Mouse (Mus musculus) midbrain, postnatal 0 days (tissue): ENCODE data around the gene Mrpl4. TPM values are rescaled to one million over a fixed set of nuclear protein-coding genes. Genes with fewer than 3 reads are reported as not detected.

ENCODE experiments used
- ATAC-seq: fragments of 200-750 bp; cut with Nextera tagmentation; 2 replicates; pipeline ENCODE4 v1.8.0; 2017; ENCODE audit warnings: moderate number of reproducible peaks, mild to moderate bottlenecking, moderate TSS enrichment, moderate library complexity; ENCODE audit not compliant: low FRiP score
- DNase-seq: peaks from one replicate; pipeline ENCODE4 v3.0.0-alpha.2; 2015; ENCODE audit warnings: low spot score
- H3K27ac ChIP-seq: fragments of 300-500 bp; sonication (generic); 2 replicates; pipeline ENCODE4 v1.5.1; 2014; ENCODE audit warnings: low read depth, mild to moderate bottlenecking, low read length, mixed read lengths
- H3K27me3 ChIP-seq: fragments of 300-500 bp; sonication (generic); 2 replicates; pipeline ENCODE4 v1.6.1; 2014; ENCODE audit warnings: low read length, control low read depth, mixed read lengths; ENCODE audit not compliant: insufficient read depth
- H3K36me3 ChIP-seq: fragments of 300-500 bp; sonication (generic); 2 replicates; pipeline ENCODE4 v1.6.1; 2014; ENCODE audit warnings: low read length, control low read depth, mixed read lengths; ENCODE audit not compliant: insufficient read depth
- H3K4me1 ChIP-seq: fragments of 300-500 bp; sonication (generic); 2 replicates; pipeline ENCODE4 v1.6.1; 2014; ENCODE audit warnings: mild to moderate bottlenecking, control low read depth, antibody characterized with exemption, low read length, mixed read lengths; ENCODE audit not compliant: insufficient read depth
- H3K4me2 ChIP-seq: fragments of 300-500 bp; sonication (generic); 2 replicates; pipeline ENCODE4 v1.6.1; 2014; ENCODE audit warnings: low read depth, mild to moderate bottlenecking, low read length, mixed read lengths; ENCODE audit not compliant: poor library complexity, severe bottlenecking
- H3K4me3 ChIP-seq: fragments of 300-500 bp; sonication (generic); 2 replicates; pipeline ENCODE4 v1.5.1; 2014; ENCODE audit warnings: low read depth, mild to moderate bottlenecking, low read length, moderate library complexity
- H3K9ac ChIP-seq: fragments of 300-500 bp; sonication (generic); replicated peaks from 2 replicates; pipeline ENCODE4 v1.6.1; 2014; ENCODE audit warnings: mild to moderate bottlenecking, low read length, moderate library complexity, mixed read lengths; ENCODE audit not compliant: poor library complexity, severe bottlenecking
- H3K9me3 ChIP-seq: fragments of 300-500 bp; sonication (generic); 2 replicates; pipeline ENCODE4 v1.6.1; 2016; ENCODE audit warnings: low read length, control low read depth
- CTCF ChIP-seq: IDR thresholded peaks from 2 replicates; pipeline ENCODE4 v1.5.1; 2016; ENCODE audit warnings: antibody characterized with exemption, mild to moderate bottlenecking
- WGBS: fragments of 180-500 bp; shearing (Covaris S2); extraction: QIAGEN DNeasy Blood & Tissue Kit; methylation state at CpG from one replicate; pipeline ENCODE4 v1.1.7; 2014; 5-methylcytosine and 5-hydroxymethylcytosine counted together
- polyA plus RNA-seq: library from polyadenylated mRNA; unstranded; fragments of >200 nt; fragmentation: Nextera tagmentation; extraction: Ambion mirVana; gene quantifications from 2 replicates; pipeline ENCODE4 v1.2.1, GENCODE M21; 2015
- total RNA-seq: library from RNA; depleted of rRNA; stranded (reverse); fragments of >200 nt; gene quantifications from 2 replicates; pipeline ENCODE4 v1.2.3, GENCODE M21; 2014; rRNA removed

The Mrpl4 gene
- total RNA-seq (62.9 and 80.9 TPM in 2 replicates), polyA plus RNA-seq (105 TPM in 2 replicates)

DNA sequence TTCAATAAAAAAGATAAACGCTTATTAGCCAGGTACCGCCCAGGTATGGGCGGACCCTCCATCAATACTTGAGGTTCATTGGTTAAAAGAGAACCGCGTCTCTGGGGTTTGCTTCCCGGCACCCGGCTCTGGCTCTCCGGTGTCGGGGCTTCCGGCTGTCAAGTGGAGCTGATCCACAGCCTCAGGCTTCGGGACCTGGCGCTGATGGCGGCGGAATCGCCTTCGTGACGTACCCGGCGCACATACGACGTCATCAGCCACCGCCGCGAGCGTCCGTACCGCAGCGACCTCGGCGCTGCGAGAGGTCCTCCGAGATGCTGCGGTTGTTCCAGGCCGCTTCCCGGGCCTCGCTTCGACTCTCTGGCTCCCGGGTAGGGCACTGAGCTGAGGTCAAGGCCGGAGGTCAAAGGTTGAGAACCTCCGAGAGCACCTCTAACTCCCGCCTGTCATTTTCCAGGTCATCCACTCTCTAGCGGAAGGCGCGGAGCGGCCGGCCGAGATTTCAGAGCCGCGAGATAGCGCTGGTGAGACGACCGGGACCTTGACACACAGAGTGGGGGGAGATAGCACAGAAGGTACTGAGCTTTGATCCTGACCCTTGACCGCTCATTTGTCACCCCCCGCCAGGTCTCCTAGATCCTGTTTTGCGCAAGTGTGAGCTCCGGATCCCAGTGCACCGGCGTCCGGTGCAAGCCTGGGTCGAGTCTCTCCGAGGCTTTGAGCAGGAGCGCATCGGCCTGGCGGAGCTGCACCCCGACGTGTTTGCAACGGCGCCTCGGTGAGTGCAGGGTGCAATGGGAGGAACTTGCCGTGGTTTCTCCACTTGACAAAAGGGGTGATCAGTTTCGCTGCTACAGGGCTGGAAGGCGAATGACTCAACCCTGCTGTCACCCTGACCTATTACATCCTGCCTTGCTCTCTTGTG, at the start of gene Mrpl4:
Mrpl4 (plus strand) TSS at position 112 of the 925 bp plus-strand sequence.
- no peaks in the 10 kb centered on the region for H3K27me3 ChIP-seq
- DNase-seq (peak; percentile 92), ATAC-seq (peak; percentile 88)
- peak within 1 kb of the TSS; percentile 79 for H3K4me3 ChIP-seq
- no peaks in the 10 kb centered on the region for H3K4me1 ChIP-seq
- H3K9me3 ChIP-seq, result no peaks in the 10 kb centered on the region
- peaks cover 25% of the 10 kb centered on the region for H3K36me3 ChIP-seq
- WGBS, result under 1% methylated on average over 72 of the region's 72 CpGs
- H3K4me2 ChIP-seq, result peak within 1 kb of the TSS; percentile 77
- peak within 1 kb of the TSS; percentile 78 for H3K27ac ChIP-seq
- TF ChIP-seq CTCF, result peak; percentile 9
- peak within 1 kb of the TSS; percentile 77 for H3K9ac ChIP-seq

DNA sequence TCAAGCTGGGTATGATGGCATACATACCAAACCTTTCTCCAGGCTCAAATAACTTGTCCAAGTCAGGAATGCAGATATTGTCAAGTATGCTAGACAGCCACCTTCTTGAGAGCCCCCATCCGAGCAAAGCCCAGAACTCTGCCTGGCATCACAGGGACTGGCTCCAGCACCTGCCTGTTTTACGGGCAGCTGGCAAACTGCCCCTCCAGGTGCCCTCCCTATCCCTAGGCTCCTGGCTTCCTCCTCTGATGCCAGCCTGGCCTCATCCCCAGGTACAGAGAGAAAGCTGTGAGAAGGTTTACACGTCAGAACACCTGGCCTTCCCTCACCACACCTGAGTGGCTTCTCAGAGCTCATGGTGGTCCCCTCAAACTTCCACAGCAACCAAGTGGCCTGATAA, 45.5 kb upstream of the Mrpl4 start:
- Histone ChIP-seq H3K4me2 (no peak overlapping the region), H3K9ac (no peak overlapping the region), H3K27me3 (no peaks in the 10 kb centered on the region), H3K4me3 (no peak overlapping the region), H3K4me1 (no peaks in the 10 kb centered on the region), H3K36me3 (no peaks in the 10 kb centered on the region), H3K9me3 (no peaks in the 10 kb centered on the region), H3K27ac (no peak overlapping the region)
- 82% methylated on average over 3 of the region's 3 CpGs for WGBS
- TF ChIP-seq CTCF, result no peak
- no peak for ATAC-seq
- no peak for DNase-seq

DNA sequence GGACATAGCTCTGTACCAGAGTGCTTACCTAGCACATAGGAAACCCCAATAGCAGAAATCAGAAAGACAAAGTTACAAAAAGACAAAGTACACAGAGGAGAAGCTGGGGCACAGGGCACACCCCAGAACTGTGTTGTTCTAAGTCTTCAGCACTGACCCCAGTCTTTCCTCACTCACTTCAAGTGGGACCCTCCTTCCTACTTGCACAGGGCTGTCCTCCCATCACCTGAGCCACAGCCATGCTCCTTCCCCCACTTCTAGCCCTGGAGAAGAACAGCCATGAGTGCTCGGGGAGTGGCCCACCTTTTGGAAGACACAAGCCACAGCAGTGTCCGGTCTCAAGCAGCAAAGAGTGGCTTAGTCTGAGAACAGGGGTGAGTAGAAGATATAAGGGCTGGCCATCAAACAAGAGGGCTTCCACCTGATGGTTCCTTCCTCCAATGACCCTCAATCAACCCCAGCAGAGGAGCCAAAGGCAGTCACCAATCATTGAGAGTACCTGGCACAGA, 43.1 kb upstream of the Mrpl4 start, which contains the start of gene Dnmt1:
Dnmt1 (minus strand) TSS at position 459 of the 509 bp plus-strand sequence.
- 87% methylated on average over 2 of the region's 2 CpGs for WGBS
- Histone ChIP-seq H3K36me3 (no peaks in the 10 kb centered on the region), H3K4me1 (no peaks in the 10 kb centered on the region), H3K4me3 (no peak within 1 kb of the TSS), H3K9ac (no peak within 1 kb of the TSS), H3K27me3 (no peaks in the 10 kb centered on the region), H3K27ac (no peak within 1 kb of the TSS), H3K9me3 (no peaks in the 10 kb centered on the region), H3K4me2 (no peak within 1 kb of the TSS)
- ATAC-seq (no peak), DNase-seq (no peak)
- no peak for TF ChIP-seq CTCF

DNA sequence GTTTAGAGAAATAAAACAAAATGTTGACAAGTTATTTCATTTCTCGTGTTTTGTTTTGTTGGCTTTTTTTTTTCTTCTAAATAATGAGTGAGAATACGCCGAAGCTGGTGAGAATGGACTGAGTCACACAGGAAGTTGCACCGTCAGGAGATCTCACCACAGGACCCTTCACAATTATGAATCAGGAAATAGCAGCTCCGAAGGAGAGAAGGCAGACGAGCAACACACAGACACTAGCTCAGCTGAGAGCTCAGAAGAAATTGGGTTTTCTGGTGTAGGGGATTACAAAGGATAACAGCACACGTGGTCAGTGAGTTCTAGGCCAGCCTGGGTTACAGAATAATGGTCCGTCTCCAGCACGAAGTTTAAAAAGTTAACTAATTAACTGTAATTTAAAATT, 41.0 kb upstream of the Mrpl4 start:
- no peak for TF ChIP-seq CTCF
- ATAC-seq (no peak), DNase-seq (no peak)
- Histone ChIP-seq H3K4me1 (no peaks in the 10 kb centered on the region), H3K27ac (no peak overlapping the region), H3K27me3 (no peaks in the 10 kb centered on the region), H3K9ac (no peak overlapping the region), H3K4me3 (no peak overlapping the region), H3K9me3 (no peaks in the 10 kb centered on the region), H3K4me2 (no peak overlapping the region), H3K36me3 (no peaks in the 10 kb centered on the region; the same call in 1 of the 2 replicates)
- WGBS, result 78% methylated on average over 9 of the region's 9 CpGs

DNA sequence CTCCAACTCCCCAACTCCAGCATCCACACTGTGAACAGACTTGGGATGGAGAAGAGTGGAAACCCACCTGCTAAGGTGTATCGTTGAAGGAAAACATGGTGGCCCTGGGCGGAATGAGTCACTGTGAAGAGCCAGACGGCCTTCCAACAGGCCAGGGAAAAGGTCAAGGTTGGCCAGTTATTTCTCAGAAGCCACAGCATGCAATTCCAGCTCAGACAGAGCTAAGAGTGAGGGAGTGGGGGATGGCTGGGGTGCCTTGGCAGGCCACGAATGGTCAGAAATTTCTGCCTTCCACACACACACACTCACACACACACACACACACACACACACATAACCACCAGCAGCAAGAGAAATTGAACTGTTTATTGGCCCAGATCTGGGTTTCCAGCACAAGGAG, 36.9 kb upstream of the Mrpl4 start:
- DNase-seq, result no peak
- H3K4me1 ChIP-seq, result no peaks in the 10 kb centered on the region
- H3K4me2 ChIP-seq, result no peak overlapping the region
- TF ChIP-seq CTCF, result no peak
- no peak overlapping the region for H3K27ac ChIP-seq
- no peaks in the 10 kb centered on the region for H3K27me3 ChIP-seq
- no peak for ATAC-seq
- H3K36me3 ChIP-seq, result peaks cover 12% of the 10 kb centered on the region
- H3K4me3 ChIP-seq, result no peak overlapping the region
- H3K9me3 ChIP-seq, result no peaks in the 10 kb centered on the region
- no peak overlapping the region for H3K9ac ChIP-seq
- 74% methylated on average over 4 of the region's 4 CpGs for WGBS

DNA sequence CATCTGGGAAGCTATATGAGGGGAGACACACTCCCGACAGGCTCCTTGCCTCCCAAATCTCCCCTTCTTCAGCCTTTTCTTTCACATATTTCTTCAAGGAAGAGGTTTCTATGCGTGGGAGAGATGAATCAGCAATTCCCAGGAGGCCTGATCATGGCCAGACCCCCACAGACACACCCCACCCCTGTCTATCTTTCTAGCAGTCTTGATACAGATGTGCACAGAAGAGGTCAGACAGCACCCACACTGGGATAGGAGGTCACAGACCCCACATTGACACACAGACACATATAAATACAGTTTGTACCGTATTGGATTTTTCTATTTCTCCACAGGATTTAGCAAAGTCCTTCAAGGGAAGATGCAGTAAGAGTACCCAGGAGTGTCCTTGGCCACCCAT, 36.5 kb upstream of the Mrpl4 start:
- Histone ChIP-seq H3K27ac (no peak overlapping the region), H3K36me3 (peaks cover 12% of the 10 kb centered on the region), H3K4me2 (no peak overlapping the region), H3K4me3 (no peak overlapping the region), H3K4me1 (no peaks in the 10 kb centered on the region), H3K9me3 (no peaks in the 10 kb centered on the region), H3K27me3 (no peaks in the 10 kb centered on the region), H3K9ac (no peak overlapping the region)
- no peak for DNase-seq
- no peak for TF ChIP-seq CTCF
- 85% methylated on average over 3 of the region's 3 CpGs for WGBS
- ATAC-seq, result no peak
